Mouse (Mus musculus): ENCODE results near the gene Sox1. TPM values are rescaled to one million over a fixed set of nuclear protein-coding genes. Genes with fewer than 3 reads are reported as not detected.

Gene Sox1
- total and polyA plus RNA-seq, 3 experiments: not detected

DNA sequence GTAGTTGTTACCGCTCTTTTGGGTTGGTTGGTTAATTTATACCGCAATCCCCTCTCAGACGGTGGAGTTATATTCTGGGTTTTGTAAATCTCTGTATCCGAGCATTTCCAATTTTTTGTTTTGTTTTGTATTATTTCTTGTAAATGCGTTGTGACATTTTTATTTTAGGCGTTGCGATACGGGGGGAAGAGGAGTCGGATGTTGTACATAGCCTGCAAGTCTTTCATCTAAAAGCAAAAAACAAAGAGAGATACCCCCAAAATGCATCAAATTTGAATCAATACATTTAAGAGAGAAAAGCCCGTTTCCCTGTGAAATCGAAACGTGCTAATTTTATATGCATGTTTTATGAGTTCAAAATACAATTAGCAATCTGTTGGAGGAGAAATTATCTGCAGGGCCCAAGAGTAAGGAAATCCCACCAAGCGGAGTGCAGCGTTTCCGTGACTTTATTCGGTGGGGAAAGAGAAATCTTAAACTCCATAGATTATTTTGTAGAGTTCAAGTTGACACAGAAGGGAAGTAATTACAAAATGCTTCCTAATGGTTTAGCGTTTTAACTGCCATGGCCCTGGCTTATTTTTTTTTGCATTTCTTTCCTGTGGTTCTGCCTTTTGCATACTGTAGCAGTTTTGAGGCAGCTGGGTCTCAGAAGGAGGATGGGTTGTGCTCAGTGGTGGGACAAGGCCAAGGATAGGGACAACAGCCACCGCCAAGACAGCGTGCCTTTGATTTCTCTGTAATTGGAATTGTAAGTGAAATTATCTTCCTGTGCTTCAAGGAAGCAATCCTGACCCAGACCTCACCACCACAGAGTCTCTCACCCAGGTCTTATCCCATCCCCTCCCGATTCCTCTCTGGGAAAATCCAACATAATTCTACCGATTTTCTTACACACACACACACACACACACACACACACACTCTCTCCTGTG lies 3.2 kb downstream of the Sox1 start:
- no peak for TF ChIP-seq CTCF (IDR thresholded peaks at IDR 0.05)
- no peak for TF ChIP-seq POLR2A (IDR thresholded peaks at IDR 0.05; ENCODE audit: insufficient read depth, low read depth, low read length)
- TF ChIP-seq EP300 (IDR thresholded peaks at IDR 0.05; ENCODE audit: insufficient read depth, low read depth, low read length): no peak
- DNase-seq: no peak
- Histone ChIP-seq H3K79me2 (replicated peaks; ENCODE audit: control insufficient read depth, insufficient read depth, low read length) (no peaks in the 10 kb centered on the region), H3K27ac (no peak overlapping the region), H3K27me3 (ENCODE audit: control insufficient read depth, insufficient read depth, low read length) (peaks cover 43% of the 10 kb centered on the region), H3K4me3 (no peak overlapping the region), H3K36me3 (ENCODE audit: control insufficient read depth, insufficient read depth, low read length) (no peaks in the 10 kb centered on the region), H3K4me1 (ENCODE audit: control insufficient read depth, insufficient read depth, low read length) (no peaks in the 10 kb centered on the region), H3K9ac (ENCODE audit: low read depth, low read length) (no peak overlapping the region)
- intact Hi-C loops (cut with DNase I): no loop called here
- 6% methylated on average over 21 of the region's 21 CpGs for WGBS

DNA sequence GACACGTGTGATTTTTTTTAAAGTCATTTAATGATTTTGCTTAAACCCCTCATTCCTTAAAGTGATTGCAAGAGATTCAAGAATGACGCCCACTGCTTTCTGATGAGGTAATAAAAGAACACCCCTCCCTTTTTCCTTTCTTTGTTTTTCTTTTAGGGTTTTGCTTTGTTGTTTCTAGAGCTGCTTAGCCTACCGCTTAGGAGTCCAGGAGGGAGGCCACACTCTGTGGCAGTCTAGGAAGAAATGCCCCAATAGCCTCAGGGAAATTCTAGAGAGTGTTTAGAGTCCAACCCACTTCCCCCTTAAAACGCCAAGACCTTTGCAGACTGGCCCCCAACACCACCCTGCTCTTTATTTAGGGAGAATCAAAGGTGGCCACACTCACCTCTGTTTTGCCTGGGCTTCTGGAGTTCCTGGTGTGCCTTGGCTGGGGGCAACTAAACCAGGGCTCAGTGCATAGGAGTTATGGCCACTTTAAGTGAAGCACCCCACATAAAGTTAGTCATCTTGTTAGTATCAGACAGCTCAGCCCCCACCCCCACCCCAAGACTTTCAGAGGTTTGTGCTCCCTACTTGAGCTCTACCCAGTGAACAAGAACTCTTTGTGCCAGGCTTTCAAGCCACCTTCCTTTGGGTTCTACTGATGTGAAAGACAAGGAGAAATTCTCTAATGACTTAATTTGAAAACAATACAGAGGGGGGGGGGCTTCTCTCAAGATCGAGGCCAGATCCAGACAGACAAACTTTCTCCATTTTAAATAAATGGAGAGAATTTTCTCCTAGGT lies 4.5 kb downstream of the Sox1 start:
- Histone ChIP-seq H3K79me2 (replicated peaks; ENCODE audit: control insufficient read depth, insufficient read depth, low read length) (no peaks in the 10 kb centered on the region), H3K36me3 (ENCODE audit: control insufficient read depth, insufficient read depth, low read length) (no peaks in the 10 kb centered on the region), H3K4me1 (ENCODE audit: control insufficient read depth, insufficient read depth, low read length) (no peaks in the 10 kb centered on the region), H3K27me3 (ENCODE audit: control insufficient read depth, insufficient read depth, low read length) (peaks cover 43% of the 10 kb centered on the region), H3K9ac (ENCODE audit: low read depth, low read length) (no peak overlapping the region), H3K4me3 (no peak overlapping the region), H3K27ac (no peak overlapping the region)
- 6% methylated on average over 5 of the region's 5 CpGs for WGBS
- TF ChIP-seq CTCF (IDR thresholded peaks at IDR 0.05): no peak
- TF ChIP-seq POLR2A (IDR thresholded peaks at IDR 0.05; ENCODE audit: insufficient read depth, low read depth, low read length): no peak
- no peak for TF ChIP-seq EP300 (IDR thresholded peaks at IDR 0.05; ENCODE audit: insufficient read depth, low read depth, low read length)
- no peak for DNase-seq
- intact Hi-C loops (cut with DNase I): no loop called here

DNA sequence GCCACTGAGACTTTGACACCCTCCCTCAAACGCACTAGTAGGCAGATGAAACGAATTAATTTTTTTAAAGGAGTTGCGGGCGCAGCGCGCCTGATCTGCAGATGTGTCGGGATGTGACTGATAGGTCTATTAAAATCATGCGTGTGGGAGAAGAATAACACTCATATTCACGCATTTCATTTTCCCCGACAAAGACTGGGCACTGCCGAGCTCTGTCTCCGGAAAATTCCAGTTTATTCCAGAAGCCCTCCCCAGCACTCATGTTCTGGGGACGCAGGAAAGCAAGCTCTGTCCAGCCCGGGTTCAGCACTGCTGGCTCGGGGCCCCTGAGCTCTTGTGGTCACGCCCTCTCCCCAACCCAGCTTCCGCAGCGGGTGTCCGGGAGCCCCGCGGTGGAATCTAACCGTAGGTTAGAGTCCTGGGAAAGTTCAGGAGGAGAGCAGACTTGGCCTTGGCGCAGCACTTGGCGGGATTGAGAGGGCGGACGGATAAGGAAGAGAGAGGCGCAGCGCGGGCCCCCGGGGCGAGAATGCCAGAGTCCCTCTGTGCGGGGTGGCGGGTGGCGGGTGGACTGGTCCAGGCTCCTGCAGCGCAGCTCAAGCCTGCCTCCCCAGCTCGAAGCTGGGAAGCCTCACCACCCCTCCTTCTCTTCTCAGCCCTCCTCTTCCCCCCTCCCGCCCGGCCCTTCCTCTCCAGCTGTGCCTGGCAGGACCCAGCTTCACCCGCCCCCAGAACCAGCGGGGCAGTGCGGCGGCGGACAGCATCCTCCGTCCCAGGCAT lies 5.7 kb downstream of the Sox1 start:
- Histone ChIP-seq H3K36me3 (ENCODE audit: control insufficient read depth, insufficient read depth, low read length) (no peaks in the 10 kb centered on the region), H3K9ac (ENCODE audit: low read depth, low read length) (no peak overlapping the region), H3K27ac (no peak overlapping the region), H3K4me1 (ENCODE audit: control insufficient read depth, insufficient read depth, low read length) (no peaks in the 10 kb centered on the region), H3K4me3 (no peak overlapping the region), H3K27me3 (ENCODE audit: control insufficient read depth, insufficient read depth, low read length) (peaks cover 34% of the 10 kb centered on the region), H3K79me2 (replicated peaks; ENCODE audit: control insufficient read depth, insufficient read depth, low read length) (no peaks in the 10 kb centered on the region)
- no peak for TF ChIP-seq POLR2A (IDR thresholded peaks at IDR 0.05; ENCODE audit: insufficient read depth, low read depth, low read length)
- TF ChIP-seq CTCF (IDR thresholded peaks at IDR 0.05): no peak
- TF ChIP-seq EP300 (IDR thresholded peaks at IDR 0.05; ENCODE audit: insufficient read depth, low read depth, low read length): no peak
- DNase-seq: no peak
- WGBS: 2% methylated on average over 39 of the region's 44 CpGs
- intact Hi-C loops (cut with DNase I): no loop called here

DNA sequence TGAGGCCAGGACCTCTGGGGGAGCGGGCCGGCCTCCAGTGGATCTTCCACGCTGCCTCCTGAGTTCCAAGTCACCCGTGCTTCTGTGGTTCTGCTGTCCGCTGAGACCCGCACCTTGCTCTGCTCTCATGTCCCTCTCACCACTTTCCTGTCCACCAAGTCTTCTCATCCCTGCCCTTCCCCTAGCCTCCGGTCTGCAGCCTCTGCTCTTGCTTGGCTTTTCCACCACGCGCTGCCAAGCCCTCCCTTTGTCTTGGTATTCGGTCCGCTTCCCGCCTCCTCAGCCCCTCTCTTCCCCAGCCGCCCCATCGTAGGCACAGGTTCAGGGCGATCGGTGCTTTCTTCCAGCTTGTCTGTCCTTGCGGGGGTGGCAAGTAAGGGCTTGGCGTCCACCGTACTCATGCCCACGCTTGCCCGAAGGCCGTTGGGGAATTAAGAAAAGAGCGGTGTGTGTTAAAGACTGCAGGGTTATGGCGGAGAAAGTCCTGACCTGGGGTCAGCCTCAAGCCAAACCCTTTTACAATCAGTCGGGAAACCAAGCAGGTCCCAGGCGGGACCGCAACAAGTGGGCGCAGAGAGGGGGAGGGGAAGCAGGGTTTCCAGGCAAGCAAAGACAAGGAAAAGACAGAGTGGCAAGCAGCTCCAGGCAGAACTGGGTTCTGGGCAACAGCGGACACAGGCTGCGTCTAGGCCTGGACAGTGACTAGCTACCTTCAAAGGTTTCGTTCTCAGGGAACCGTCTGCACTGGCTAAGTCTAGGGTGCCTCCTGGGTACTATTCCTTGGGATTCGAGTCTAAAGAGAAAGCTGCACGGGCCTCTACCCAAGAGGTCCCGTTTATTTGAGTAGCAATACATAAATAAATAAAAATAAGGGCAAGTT lies 6.5 kb downstream of the Sox1 start:
- Histone ChIP-seq H3K27ac (no peak overlapping the region), H3K27me3 (ENCODE audit: control insufficient read depth, insufficient read depth, low read length) (peaks cover 32% of the 10 kb centered on the region), H3K79me2 (replicated peaks; ENCODE audit: control insufficient read depth, insufficient read depth, low read length) (no peaks in the 10 kb centered on the region), H3K36me3 (ENCODE audit: control insufficient read depth, insufficient read depth, low read length) (no peaks in the 10 kb centered on the region), H3K9ac (ENCODE audit: low read depth, low read length) (no peak overlapping the region), H3K4me1 (ENCODE audit: control insufficient read depth, insufficient read depth, low read length) (no peaks in the 10 kb centered on the region), H3K4me3 (no peak overlapping the region)
- no peak for TF ChIP-seq CTCF (IDR thresholded peaks at IDR 0.05)
- no peak for TF ChIP-seq EP300 (IDR thresholded peaks at IDR 0.05; ENCODE audit: insufficient read depth, low read depth, low read length)
- TF ChIP-seq POLR2A (IDR thresholded peaks at IDR 0.05; ENCODE audit: insufficient read depth, low read depth, low read length): no peak
- intact Hi-C loops (cut with DNase I): no loop called here
- DNase-seq: no peak
- WGBS: 4% methylated on average over 35 of the region's 35 CpGs

DNA sequence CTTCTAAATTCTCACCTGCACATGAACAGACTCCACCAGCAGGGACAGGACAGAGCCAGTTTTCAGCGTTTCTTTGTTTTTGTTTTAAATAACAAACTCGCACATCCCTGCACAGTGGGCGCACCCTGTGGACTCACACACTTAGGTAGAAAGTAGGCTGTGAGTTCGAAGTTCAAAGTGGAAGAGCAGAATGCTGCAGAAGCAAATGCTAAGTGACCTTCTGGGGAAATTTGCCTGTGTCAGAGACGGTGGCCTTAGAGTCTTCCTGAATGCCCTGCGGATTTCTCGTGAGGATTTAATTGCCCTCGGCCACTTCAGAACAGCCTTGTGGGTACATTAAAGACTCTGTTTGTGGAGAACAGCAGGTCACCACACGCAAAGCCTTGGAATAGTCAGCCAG lies 7.6 kb downstream of the Sox1 start:
- intact Hi-C loops (cut with DNase I): no loop called here
- Histone ChIP-seq H3K27me3 (ENCODE audit: control insufficient read depth, insufficient read depth, low read length) (peaks cover 22% of the 10 kb centered on the region), H3K27ac (no peak overlapping the region), H3K4me1 (ENCODE audit: control insufficient read depth, insufficient read depth, low read length) (no peaks in the 10 kb centered on the region), H3K4me3 (no peak overlapping the region), H3K9ac (ENCODE audit: low read depth, low read length) (no peak overlapping the region), H3K79me2 (replicated peaks; ENCODE audit: control insufficient read depth, insufficient read depth, low read length) (no peaks in the 10 kb centered on the region), H3K36me3 (ENCODE audit: control insufficient read depth, insufficient read depth, low read length) (no peaks in the 10 kb centered on the region)
- TF ChIP-seq CTCF (IDR thresholded peaks at IDR 0.05) (no peak), POLR2A (IDR thresholded peaks at IDR 0.05; ENCODE audit: insufficient read depth, low read depth, low read length) (no peak), EP300 (IDR thresholded peaks at IDR 0.05; ENCODE audit: insufficient read depth, low read depth, low read length) (no peak)
- DNase-seq: no peak
- WGBS: 10% methylated on average over 9 of the region's 9 CpGs
